ENCODE assay signal across 10 mouse cellular contexts in genomic region chr15:67289749-67290148, GRCm38 (mm10).
DNase-seq lines count a peak whose midpoint lies in the region; ATAC-seq and TF ChIP-seq lines count a peak whose summit lies in the region.
"Had no signal": no experiment of that assay in that cellular context is flagged by ENCODE, and none has a peak within 500 bp of the region (broad histone marks: within the 10 kb centered on the region; RNA-seq: fewer than 3 reads in every experiment).

No protein-coding gene starts in this region.

- no peak overlapping the region for H3K9ac ChIP-seq in lung, embryonic 14.5 days
- H3K9ac ChIP-seq in forebrain, embryonic 12.5 days: no peak overlapping the region
- H3K9ac ChIP-seq: intestine, embryonic 15.5 days; neural tube, embryonic 13.5 days had no signal

- H3K4me1 ChIP-seq in lung, embryonic 14.5 days (ENCODE audit: insufficient read depth): peaks cover 5% of the 10 kb centered on the region; the same call in 1 of the 2 replicates
- H3K4me1 ChIP-seq in forebrain, embryonic 12.5 days: 0 out of 2 replicates have a peak, but pooled peaks cover 6% of the 10 kb centered on the region
- H3K4me1 ChIP-seq: intestine, embryonic 15.5 days; neural tube, embryonic 13.5 days had no signal

- H3K36me3 ChIP-seq in lung, embryonic 14.5 days (ENCODE audit: insufficient read depth): no peaks in the 10 kb centered on the region
- no peaks in the 10 kb centered on the region for H3K36me3 ChIP-seq in forebrain, embryonic 12.5 days (replicated peaks)
- H3K36me3 ChIP-seq: intestine, embryonic 15.5 days; neural tube, embryonic 13.5 days had no signal

- no peak overlapping the region for H3K4me3 ChIP-seq in lung, embryonic 14.5 days (ENCODE audit: low read depth, low read length)
- no peak overlapping the region for H3K4me3 ChIP-seq in forebrain, embryonic 12.5 days (replicated peaks)
- H3K4me3 ChIP-seq: intestine, embryonic 15.5 days; layer of hippocampus, adult 2 months; neural tube, embryonic 13.5 days had no signal

- no peaks in the 10 kb centered on the region for H3K27me3 ChIP-seq in lung, embryonic 14.5 days (ENCODE audit: insufficient read depth, low read length)
- H3K27me3 ChIP-seq in forebrain, embryonic 12.5 days: no peaks in the 10 kb centered on the region
- H3K27me3 ChIP-seq: intestine, embryonic 15.5 days; neural tube, embryonic 13.5 days had no signal

- no peak for TF ChIP-seq CTCF in lung, embryonic 14.5 days (IDR thresholded peaks at IDR 0.05; ENCODE audit: low read depth)

- ATAC-seq in lung, embryonic 14.5 days (ENCODE audit: insufficient read depth): peak; percentile 58
- peak; percentile 80 to 90 for ATAC-seq in hematopoietic stem cell, adult 5-6 weeks (replicated peaks in 1 of 2; ENCODE audit: insufficient read depth in 1 of 2, low FRiP score in 2 of 2, low TSS enrichment in 1 of 2, low read depth in 1 of 2, poor library complexity in 2 of 2, severe bottlenecking in 2 of 2)
- no peak for ATAC-seq in forebrain, embryonic 12.5 days (ENCODE audit: low FRiP score)
- ATAC-seq: intestine, embryonic 15.5 days had no signal

- peak; percentile 53 for DNase-seq in lung, embryonic 14.5 days
- DNase-seq in lung, postnatal 14 days: no peak
- DNase-seq in spleen, adult 18-20 months: peak; percentile 28 to 37
- no peak for DNase-seq in embryo, embryonic 10.5 days (ENCODE audit: low spot score)
- DNase-seq in frontal cortex, postnatal 25 days (ENCODE audit: low spot score in 2 of 2): no peak

- H3K4me2 ChIP-seq in lung, embryonic 14.5 days: no peak overlapping the region
- H3K4me2 ChIP-seq in forebrain, embryonic 12.5 days: no peak overlapping the region
- H3K4me2 ChIP-seq: intestine, embryonic 15.5 days; neural tube, embryonic 13.5 days had no signal

- peak overlapping the region; percentile 37; the same call in 1 of the 2 replicates for H3K27ac ChIP-seq in lung, embryonic 14.5 days (ENCODE audit: low read depth)
- H3K27ac ChIP-seq in forebrain, embryonic 12.5 days: no peak overlapping the region
- H3K27ac ChIP-seq: intestine, embryonic 15.5 days; layer of hippocampus, adult 2 months; neural tube, embryonic 13.5 days had no signal

- no peaks in the 10 kb centered on the region for H3K9me3 ChIP-seq in lung, embryonic 14.5 days (ENCODE audit: low read depth, low read length)
- no peaks in the 10 kb centered on the region for H3K9me3 ChIP-seq in forebrain, embryonic 12.5 days
- H3K9me3 ChIP-seq: intestine, embryonic 15.5 days; neural tube, embryonic 13.5 days had no signal

- WGBS in lung, embryonic 14.5 days: 31% methylated on average over 4 of the region's 4 CpGs
- WGBS in forebrain, embryonic 12.5 days: 84% methylated on average over 4 of the region's 4 CpGs

Comparison
In these comparisons a context has a peak if more than half of its experiments do, and no peak if none do; other contexts are left out.
1. DNase-seq: peak in lung, embryonic 14.5 days (single experiment) and spleen, adult 18-20 months (2 of 2); none in lung, postnatal 14 days (single experiment), embryo, embryonic 10.5 days (single experiment) and frontal cortex, postnatal 25 days (0 of 2).